Mouse (Mus musculus) v-Abl transformed pro-B cells (cell line): Measurements from ENCODE around the gene Chl1.

ENCODE experiments used
- in situ Hi-C, 2 experiments: fragments of 400-800 bp; cut with MboI; formaldehyde crosslinking; loops; one replicate each; pipeline ENCODE4 v1.15.1; 2025; ENCODE audit not compliant: unreplicated experiment in 2 of 2

Chl1 gene

DNA sequence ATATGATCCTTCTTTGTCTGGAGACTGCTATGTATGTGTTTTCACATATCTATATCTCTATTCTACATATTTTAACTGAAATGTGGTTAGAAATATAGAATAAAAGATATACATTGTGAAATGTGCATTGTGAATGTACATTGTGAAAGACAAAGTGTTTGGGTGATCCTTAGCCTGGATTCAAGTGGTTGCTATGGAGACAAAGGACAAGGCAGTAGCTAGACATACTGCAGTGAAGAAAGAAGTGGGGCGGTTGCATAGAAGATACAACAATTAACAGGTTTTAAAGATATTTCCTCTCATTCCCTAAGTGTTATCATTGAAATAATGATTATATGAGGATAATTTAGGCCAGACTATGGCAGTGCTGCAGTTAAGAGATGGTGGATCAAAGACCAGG, 146.4 kb downstream of the Chl1 start:
- in situ Hi-C loops = no loop called here

DNA sequence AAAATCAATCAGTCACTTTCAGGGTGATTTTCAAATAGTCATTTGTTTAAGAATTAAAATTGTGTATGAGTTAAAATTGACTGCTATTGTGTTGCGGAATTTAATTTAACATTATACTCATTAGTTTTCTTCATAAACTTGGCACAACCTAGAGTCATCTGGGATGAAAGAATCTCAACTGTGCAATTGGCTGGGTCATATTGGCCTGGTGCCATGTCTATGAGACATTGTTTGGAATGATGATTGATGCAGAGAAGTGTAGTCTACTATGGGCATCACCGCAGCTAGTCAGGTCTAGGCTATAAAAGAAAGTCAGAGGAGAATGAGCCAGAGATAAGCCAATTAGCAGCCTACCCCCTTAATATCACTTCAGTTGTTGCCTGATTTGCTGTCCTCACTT, 148.8 kb downstream of the Chl1 start:
- in situ Hi-C loops = no loop called here

DNA sequence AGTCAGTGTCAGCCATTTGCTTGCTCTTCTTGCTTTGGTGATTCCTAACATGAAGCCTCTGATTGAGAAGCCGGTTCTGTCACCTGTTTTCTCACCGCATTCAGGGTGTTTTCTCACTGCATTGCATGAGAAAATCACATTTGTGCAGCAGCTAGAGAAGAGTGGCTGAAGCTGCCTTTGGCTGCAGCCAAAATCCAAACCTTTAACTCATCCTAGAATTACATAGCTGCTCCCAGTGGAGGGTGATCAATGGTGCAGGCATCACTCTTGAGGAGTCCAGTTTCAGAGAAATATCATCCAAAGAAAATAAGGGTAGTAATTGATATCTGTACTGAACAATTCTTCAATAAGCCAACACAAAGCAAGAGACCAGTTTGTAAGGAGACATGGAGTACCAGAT, 154.8 kb downstream of the Chl1 start:
- in situ Hi-C loops = no loop called here

DNA sequence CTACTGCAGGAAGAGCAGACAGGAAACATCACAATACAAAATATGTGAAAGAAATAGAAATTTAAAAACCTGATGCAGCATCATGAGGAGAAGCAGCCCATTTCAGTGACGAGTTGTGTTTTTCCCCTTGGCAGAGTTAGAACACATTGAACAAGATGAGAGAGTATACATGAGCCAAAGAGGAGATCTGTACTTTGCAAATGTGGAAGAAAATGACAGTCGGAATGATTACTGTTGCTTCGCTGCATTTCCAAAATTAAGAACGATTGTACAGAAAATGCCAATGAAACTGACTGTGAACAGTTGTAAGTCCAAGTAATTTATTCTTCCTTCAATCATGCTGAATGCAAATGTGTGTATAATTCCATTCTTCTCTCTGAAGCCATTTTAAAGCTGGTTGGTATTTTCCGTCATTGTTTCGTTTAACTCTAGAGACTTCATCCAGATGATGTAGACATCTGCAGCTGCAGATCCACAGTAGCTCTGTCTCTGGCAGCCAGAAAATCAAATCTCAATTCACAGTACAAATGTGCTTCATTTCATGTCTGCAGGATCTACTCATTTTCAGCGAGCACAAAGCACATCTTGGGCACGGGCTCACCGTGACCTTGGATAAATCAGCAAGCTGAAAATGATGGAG, 155.4 kb downstream of the Chl1 start:
- in situ Hi-C loops = no loop called here

DNA sequence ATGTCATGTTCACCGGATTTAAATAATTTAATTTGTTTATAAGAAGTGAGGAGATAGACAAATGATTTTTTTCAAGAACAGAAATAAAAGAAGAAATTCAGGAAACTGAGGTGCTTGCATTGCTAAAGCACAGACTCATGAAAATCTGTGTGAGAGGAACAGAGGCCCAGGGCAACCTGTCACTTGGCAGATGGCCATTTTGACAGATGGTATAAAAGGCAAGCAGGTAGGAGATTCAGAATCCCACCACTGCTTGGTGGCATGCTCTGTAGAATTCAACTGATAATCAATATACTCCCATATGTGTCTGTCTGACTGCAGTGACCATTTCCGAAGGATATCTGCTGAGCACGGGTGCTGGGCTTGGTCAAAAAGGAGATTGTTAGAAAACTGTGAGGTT, 162.7 kb downstream of the Chl1 start:
- in situ Hi-C loops = no loop called here

DNA sequence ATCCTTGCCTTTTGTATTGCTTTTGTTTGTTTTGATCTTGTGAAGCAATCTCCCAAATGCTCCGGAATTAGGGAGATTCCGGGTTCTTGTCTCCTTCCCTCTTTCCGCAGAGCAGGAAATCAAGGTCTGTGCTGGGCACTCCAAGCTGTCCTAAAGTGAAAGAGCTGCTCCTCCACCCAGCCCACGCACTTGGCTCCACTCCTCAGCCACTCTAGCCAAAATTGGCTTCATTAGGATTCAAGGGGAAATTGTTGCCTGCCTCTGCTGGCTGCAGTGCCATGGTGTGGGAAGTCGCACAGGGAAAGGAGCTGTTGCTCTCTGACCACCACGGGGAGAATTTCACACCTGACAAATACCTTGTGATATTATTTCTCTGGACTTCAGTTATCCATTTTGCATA, 163.9 kb downstream of the Chl1 start:
- in situ Hi-C loops = no loop called here

DNA sequence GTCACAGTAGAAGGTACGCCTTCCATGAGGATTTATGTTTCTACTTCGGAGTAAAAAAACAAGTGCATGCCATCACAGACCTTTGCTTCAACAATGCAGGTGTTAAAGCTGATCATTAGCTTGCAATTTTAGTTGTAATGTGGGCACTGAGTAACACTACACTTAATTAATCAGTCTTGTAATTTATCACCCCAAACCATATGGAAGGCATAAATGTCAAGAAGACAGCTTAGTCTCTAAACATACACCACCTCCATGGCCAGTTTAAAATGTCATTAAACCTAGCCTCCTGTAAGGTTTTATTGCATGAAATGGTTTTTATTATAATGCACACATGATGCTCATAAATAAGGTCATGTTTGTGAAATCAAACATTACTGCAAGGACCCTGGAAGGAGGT, 164.8 kb downstream of the Chl1 start:
- in situ Hi-C loops = loop anchor here in 1 of 2 experiments (25.0 kb wide), 1 partner anchor 1988 kb away; no protein-coding TSS in a partner anchor

DNA sequence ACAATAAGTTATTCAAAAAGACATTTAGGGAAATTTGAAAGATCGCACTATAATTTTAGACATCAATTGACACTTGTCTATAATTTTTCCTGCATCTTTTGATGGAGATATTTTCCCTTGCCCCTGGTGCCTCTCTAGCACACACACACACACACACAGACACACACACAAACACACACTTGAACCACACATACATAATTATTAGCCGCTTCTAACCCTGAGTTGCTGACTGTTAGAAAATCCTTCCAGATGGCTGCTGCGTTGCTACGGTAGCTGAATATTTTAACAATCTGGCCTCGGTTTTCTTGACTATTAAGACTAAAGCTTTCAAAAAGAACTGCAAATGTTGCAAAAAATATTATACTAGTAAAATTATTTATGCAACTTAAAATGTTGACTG, 166.3 kb downstream of the Chl1 start:
- in situ Hi-C loops = loop anchor here in 1 of 2 experiments (25.0 kb wide), 1 partner anchor 1989 kb away; no protein-coding TSS in a partner anchor

DNA sequence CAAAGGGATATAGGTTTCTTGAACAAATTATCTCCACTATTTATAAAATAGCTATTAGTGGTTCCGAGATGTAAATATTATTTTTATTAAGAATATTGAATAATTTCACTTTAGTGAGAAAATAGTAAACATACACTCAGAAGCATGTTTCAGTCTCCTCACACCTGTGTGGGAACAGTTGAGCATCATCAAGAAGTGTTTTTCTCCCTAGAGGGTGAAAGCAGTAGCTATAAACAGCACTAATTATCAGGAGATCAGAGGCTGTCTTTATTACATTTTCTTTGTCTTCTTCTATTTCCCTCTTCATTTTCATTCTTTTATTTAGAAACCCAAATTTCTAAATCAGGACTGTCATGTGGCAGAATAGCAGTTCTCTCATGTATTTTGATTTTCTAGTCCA, 166.7 kb downstream of the Chl1 start:
- in situ Hi-C loops = loop anchor here in 1 of 2 experiments (25.0 kb wide), 1 partner anchor 1990 kb away; no protein-coding TSS in a partner anchor

DNA sequence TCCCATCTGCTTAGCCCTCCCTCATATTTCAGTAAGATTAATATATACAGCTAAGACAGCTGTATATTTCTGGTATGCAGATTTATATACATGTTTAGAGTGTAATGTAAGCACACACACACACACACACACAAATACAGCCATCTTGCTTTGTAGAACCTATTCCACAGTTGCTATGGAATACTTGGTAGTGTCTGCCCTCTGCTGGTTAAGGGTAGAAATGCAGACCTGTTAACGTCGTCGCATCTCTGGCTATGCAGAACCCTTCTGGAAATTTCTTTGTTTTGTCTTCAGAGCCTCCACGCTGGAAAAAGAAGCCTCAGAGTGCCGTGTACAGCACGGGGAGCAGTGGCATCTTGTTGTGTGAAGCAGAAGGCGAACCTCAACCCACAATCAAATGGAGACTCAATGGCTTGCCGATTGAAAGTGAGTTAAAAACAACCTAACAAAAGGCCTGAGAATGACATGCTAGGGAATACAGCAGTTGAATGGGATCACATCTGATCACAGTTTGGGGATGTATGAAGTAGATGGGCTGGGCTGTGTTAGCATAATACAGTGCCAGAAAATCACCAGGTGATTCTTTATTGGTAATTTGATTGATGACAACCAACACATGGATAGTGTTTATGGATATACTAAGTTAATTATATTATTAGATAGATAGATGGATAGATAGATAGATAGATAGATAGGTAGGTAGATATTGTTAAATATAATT, 172.6 kb downstream of the Chl1 start:
- in situ Hi-C loops = loop anchor here (5.0 to 25.0 kb wide), 2 partner anchors 376 to 1996 kb away; no protein-coding TSS in a partner anchor

DNA sequence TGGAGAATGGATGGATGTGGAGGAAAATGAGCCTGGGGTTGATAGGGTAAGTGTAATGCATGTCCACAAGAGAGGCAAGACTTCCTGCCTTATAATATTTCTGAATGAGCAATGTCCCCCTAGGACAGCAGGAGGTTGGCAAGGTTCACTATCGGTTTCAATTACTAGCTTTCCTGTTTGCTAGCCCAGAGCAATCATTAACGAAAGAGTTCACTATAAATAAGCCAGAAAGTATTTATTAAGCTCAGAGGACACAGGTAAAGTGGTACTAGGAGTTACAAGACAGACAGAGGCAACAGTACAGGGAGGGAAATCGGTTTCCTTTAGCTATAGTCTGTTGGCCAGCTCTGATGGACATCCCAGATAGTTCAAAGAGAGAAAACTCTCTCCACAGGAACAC, 182.1 kb downstream of the Chl1 start:
- in situ Hi-C loops = loop anchor here in 1 of 2 experiments (10.0 to 25.0 kb wide), 2 partner anchors 1518 to 2005 kb away; no protein-coding TSS in a partner anchor

DNA sequence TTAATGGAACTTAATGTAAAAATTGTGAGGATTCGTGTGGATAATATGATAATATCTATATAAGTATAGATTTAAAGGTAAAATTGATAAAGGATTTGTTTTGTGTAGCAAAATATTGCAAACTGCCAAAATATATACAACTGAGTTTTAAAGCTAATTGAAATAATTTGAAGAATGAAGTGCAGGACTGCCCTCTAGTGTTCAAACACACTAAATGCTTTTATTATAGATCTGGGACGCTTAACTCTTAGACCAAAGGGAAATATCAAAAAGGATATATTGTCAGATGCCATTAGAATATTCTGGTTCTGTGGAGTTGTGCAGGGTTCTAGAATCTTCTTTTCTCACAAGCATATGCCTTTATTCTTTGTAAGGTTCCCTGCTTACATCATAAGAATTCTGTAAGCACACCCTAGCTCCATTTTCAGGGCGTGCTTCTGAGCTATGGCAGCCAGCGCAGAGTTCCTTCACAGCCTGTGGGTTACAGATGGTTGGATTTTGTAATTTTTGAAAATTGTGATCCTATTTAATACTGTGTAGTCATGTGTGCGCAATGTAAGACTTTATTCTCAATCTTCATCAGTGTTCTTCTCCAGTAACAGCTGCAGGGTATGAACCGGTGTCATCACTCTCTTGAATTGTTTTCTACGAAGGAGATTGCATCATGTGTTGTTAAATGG, 187.1 kb downstream of the Chl1 start:
- in situ Hi-C loops = loop anchor here in 1 of 2 experiments (10.0 to 25.0 kb wide), 2 partner anchors 1523 to 2010 kb away; no protein-coding TSS in a partner anchor

DNA sequence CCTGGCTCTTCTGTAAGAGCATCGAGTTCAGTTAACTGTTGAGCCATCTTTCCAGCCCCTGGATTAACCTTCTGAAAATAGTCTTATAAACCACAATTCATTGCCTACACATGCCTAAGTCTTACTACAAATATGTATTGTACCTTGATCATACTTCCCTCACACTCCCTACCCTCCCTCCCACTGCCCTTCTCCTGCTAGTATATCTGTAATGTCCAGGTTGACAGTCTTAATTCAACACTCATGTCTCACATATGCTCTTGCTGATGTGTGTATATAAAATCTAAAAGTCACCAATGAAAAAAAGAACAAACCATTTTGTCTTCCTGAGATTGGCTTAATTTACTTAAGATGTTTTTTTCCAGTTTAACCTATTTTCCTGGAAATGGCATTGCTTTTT, 189.1 kb downstream of the Chl1 start:
- in situ Hi-C loops = loop anchor here in 1 of 2 experiments (10.0 to 25.0 kb wide), 2 partner anchors 1525 to 2012 kb away; no protein-coding TSS in a partner anchor

DNA sequence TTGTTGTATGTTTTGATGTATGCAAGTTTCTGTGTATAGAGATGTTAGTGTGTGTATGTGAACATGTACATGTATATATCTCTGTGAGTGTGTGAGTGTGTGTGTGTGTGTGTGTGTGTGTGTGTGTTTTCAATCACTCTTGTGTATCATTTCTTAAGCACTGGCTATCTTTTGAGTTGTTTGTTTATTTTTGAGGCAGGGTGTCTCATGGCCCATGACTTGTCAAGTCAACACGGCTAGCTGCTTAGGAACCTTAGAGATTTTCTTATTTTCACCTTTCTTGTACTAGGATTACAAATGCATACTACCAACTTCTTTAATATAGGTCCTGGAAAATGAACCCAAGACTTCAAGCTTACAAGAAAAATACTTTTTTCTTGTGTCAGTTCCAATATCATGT, 189.5 kb downstream of the Chl1 start:
- in situ Hi-C loops = loop anchor here in 1 of 2 experiments (10.0 to 25.0 kb wide), 2 partner anchors 1525 to 2013 kb away; no protein-coding TSS in a partner anchor

DNA sequence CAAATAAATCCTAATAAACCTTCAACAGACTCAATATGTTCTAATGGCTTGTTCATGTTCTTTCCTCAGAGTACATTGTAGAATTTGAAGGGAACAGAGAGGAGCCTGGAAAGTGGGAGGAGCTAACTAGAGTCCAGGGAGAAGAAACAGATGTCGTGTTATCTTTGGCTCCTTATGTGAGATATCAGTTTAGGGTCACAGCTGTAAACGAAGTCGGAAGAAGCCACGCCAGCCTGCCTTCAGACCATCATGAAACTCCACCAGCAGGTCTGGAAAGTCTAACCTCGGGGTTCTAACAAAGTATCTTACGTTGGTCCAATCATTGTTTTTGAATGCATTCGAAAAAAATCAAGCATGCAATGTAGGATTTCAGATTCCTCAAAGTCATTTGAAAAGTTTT, 189.9 kb downstream of the Chl1 start:
- in situ Hi-C loops = no loop called here

DNA sequence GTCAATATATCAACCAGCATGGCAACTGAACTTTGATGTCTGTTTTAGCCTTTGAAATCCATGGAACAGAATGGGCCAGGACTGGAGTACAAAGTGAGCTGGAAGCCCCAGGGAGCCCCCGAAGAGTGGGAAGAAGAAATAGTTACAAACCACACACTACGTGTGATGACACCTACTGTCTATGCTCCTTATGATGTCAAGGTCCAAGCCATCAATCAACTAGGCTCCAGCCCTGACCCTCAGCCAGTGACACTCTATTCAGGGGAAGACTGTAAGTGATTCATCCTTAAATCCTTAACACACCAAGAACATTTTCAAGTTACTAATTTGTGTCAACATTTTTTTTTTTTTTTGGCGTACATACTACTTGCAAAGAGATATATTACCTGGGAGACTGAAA, 196.0 kb downstream of the Chl1 start:
- in situ Hi-C loops = no loop called here

DNA sequence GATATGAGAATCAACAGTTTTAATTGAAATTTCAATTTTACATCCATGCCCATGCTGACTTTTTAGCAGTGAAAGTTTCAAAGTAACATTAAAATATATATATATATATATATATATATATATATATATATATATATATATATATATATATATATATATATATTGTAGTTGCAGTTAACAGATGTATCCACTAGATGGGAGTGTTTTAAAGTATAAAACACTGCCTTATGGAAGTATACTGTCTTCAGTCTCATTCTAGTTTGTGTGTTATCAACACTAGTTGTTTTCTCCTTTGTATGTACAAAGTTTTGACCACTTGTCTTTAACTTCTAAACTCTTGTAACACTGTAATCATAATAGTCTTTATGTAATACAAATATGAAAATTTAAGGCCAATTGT, 228.9 kb downstream of the Chl1 start:
- in situ Hi-C loops = no loop called here

DNA sequence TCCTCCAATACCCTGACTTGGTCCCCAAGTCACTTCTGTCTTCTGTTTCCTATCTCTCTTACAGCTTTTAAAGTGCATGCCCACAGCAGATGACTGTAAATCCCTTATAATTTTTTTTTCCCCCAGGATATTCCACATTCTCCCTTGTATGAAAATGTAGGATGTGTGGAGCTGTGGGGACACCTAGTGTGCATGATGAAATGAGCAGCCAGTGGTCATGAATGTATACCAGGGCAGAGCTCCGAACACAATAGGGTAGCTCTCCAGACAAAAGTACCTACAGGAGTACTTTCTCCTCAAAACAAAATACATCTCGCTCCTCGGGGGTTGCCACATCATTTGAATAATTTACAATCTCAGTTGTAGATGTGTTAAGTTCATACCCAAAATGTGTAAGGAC, 232.4 kb downstream of the Chl1 start:
- in situ Hi-C loops = no loop called here

DNA sequence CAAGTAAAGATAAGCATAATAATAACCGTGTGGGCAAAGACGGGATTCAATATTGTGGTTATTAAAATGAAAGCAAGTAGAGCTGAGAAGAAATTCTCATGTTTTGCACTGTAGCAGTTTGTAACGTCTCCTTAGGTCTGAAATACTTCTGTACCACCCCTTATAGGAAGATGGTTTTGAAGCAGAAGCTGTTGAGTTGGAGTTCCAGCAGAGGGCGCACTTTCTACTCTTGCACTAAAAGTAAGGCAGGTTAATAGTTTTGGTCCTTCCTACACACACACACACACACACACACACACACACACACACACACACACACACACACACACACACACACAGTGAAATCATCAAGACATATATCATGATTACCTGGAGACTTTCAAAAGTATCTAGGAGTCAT, 235.7 kb downstream of the Chl1 start:
- in situ Hi-C loops = no loop called here

DNA sequence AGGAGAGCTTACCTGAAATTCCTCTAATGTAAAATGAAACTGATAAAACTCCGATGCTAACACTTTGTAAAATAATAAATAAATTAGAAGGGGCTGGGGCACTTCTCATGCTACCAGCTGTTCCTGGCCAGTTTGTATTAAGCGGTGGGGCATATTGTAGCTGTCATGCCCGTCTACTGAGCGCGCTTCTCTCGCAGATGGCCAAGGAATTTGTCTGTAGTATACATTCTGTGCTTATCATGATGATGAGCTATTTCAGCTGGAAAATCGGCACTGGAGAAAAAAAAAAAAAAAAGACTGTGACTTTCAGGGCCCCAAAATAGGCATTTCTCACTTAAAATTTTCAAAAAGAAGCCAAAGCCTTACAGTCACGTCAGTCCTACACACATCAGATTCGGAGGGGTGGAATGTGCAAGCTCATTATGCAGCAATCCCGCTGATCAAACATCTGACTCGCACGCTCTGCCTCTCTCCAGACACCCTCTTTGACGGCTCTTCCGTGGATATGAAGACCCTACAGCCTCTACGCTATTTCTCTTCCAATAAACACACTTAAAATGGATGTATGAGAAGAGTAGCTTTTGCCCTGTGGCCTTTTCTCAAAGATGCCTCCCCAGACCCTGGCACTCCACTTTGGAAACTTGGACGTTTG, 238.9 kb downstream of the Chl1 start:
- in situ Hi-C loops = no loop called here

DNA sequence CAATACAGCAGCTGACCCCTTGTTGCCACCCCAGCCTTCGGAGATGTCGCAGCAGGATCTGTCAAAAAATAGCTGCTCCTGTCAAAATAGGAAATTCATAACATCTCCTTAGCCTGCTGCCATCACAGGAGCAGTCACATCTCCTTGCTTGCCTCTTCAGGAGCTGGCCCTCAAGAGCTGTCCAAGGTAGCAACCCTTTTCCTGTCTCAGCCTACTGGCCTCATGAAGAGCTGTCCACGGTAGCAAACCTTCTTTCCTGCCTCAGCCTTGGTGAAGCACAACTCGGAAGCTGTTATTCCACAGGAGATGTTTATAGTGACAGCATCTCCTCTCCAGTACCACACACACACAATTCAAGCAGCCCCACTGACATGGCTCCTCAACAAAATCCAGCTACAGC, 243.5 kb downstream of the Chl1 start:
- in situ Hi-C loops = no loop called here
